Mouse (Mus musculus): ENCODE data around the gene Nap1l4. TPM values are rescaled to one million over a fixed set of nuclear protein-coding genes. Genes with fewer than 3 reads are reported as not detected.

Nap1l4 gene
- total RNA-seq, 2 experiments from 2014 or later: 112 to 117 TPM

DNA sequence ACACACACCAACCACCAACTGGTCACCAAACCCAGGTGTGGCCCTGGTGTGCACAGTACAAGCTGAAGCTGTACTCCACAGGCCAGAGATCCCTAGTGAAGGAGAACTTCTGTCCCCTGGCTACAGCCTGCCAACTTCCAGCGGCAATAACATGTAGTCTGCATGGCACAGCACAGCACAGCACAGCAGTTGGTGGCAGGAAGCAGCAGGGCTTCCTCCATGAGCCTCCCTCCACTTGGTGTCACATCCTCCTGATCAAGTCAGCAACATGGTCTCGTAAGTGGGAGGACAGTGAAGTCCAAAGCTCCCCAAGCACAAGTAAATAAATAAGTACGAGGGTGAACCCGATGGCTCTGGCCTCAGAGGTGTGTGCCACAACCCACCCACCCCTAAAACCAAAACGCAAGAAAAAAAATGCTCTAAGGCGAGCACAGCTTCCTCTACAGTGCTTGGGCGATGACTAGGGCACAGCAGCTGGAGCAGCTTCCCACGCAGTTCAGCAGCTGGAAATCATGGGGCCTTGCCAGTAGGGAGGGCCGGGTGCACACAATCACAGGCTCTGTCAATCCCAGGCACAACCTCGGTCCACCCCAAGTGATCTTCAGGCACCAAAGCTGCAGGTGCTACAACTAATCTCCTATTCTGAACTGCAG is 35.0 kb downstream of the Nap1l4 start:
- DNase-seq (ENCODE audit: extremely low spot score in 1 of 2, low spot score in 2 of 2): no peak
- no peak for TF ChIP-seq CTCF (IDR thresholded peaks at IDR 0.05)
- H3K27ac ChIP-seq: 0 out of 2 replicates have a peak overlapping the region, but pooled peaks have one; percentile 8
- H3K4me3 ChIP-seq: no peak overlapping the region
- intact Hi-C loops (cut with DNase I): no loop called here

DNA sequence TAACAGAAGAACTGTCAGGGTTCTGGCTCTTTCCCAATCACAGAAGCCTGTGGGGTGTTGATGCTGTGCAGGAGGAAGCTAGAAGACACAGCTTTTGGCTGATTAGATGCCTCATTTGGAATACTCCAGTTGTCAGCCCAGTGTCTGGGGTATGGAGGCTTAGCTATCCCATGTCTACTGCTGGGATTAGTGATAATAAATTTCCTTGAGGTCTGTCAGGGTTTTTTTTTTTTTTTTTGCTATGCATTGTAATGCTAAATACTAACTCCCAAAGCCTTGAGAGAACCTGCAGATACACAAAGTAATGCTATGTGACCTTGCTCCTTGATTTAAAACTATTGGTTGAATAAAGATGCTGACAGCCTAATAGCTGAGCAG is 37.6 kb downstream of the Nap1l4 start:
- Histone ChIP-seq H3K27ac (no peak overlapping the region), H3K4me3 (no peak overlapping the region)
- DNase-seq (ENCODE audit: extremely low spot score in 1 of 2, low spot score in 2 of 2): no peak
- intact Hi-C loops (cut with DNase I): no loop called here
- no peak for TF ChIP-seq CTCF (IDR thresholded peaks at IDR 0.05)

DNA sequence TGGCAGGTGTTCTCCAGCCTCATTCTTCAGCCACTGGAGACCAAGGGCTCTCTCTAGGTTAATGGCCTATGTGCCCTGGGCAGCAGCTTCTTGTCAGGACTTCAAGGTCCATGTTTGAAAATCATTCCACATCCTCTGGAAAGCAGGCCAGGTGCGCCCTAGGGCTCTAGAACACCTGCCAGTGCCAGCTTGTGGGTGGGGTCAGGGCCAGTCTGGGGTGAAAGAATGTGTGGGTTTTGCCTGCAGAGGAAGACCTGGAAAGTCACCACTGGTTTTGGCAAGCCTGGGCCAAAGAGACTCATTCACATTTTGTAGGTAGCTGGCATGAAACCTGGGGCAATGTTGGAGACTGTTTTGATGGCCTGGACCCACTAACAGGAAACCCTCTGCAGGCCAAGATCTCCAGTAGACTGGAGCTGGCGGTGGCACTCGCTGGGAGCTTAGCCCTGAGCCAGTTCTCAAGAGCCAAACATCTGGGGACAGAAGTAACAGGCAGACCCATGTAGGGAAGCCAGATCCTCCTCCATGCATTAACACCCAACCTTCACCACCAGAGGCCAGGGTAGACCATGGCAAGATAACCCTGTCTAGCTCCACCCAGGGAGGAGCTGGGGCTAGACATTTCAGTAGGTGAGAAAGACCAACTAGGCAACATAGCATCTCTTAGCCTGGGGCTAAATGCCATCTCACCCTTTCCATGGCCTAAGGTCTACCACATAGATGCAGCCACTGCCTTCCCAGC is 38.1 kb downstream of the Nap1l4 start:
- intact Hi-C loops (cut with DNase I): no loop called here
- DNase-seq (ENCODE audit: extremely low spot score in 1 of 2, low spot score in 2 of 2): no peak
- H3K27ac ChIP-seq: no peak overlapping the region
- no peak for TF ChIP-seq CTCF (IDR thresholded peaks at IDR 0.05)
- H3K4me3 ChIP-seq: no peak overlapping the region

DNA sequence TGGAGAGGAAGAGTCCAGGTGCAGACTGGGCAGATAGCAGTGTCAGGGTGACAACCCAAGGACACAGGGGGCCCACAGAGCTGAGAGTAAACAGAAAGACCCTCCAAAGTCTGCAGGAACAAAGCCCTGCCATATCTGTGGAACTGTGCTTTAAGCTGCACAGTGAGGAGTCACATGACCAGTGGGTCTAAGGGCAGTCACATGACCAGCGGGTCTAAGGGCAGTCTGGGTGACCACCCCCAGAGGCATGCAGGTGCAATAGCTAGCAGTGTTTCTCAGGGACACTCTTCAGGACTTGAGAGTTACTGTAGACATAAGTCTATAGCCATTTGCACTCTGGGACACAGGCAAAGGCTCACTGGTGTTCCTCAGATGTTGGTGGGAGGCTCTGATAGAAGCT is 39.3 kb downstream of the Nap1l4 start:
- no peak for TF ChIP-seq CTCF (IDR thresholded peaks at IDR 0.05)
- Histone ChIP-seq H3K4me3 (no peak overlapping the region), H3K27ac (no peak overlapping the region)
- intact Hi-C loops (cut with DNase I): no loop called here
- DNase-seq (ENCODE audit: extremely low spot score in 1 of 2, low spot score in 2 of 2): no peak

DNA sequence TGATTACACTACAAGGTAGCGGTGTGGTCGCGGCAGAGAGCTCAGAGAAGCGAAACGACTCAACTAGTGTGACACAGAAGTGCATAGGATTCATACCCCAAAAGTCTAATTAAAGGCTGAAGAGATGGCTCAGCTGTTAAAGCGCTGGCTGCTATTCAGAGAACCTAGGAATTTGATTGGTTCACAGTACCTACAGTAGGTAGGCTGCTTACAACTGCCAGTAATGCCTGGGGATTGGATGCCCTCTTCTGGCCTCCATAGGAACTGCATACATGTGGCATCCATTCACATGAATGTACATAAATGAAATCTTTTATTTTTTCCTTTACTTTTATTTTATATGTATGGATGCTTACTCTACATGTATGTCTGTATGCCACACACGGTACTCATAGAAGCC is 42.2 kb downstream of the Nap1l4 start:
- peak; percentile 82 for TF ChIP-seq CTCF (IDR thresholded peaks at IDR 0.05)
- intact Hi-C loops (cut with DNase I): loop anchor here (1.0 kb wide), 1 partner anchor 26 kb away; no protein-coding TSS in a partner anchor
- DNase-seq (ENCODE audit: extremely low spot score in 1 of 2, low spot score in 2 of 2): peak; percentile 31 to 42
- Histone ChIP-seq H3K4me3 (no peak overlapping the region), H3K27ac (no peak overlapping the region)

DNA sequence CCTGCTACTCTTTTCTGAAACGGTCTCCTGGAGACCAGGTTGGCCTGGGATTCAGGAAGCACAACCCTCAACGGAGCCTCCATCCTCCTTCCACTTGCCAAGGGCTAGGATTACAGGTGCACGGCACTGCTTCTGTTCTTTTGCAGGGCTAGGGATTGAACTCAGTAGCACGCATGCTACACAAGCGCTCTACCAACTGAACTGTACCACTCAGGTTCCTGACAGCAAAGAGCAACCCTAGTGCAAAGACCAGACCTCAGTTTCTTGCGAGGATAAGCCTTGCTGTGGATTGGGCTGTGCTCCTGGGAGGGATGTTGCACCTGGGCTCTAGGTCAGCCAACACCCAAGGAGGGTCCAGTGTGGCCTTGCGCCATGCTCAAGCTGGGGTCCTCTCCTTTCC is 42.6 kb downstream of the Nap1l4 start:
- no peak for TF ChIP-seq CTCF (IDR thresholded peaks at IDR 0.05)
- intact Hi-C loops (cut with DNase I): loop anchor here (1.0 kb wide), 1 partner anchor 26 kb away; no protein-coding TSS in a partner anchor

DNA sequence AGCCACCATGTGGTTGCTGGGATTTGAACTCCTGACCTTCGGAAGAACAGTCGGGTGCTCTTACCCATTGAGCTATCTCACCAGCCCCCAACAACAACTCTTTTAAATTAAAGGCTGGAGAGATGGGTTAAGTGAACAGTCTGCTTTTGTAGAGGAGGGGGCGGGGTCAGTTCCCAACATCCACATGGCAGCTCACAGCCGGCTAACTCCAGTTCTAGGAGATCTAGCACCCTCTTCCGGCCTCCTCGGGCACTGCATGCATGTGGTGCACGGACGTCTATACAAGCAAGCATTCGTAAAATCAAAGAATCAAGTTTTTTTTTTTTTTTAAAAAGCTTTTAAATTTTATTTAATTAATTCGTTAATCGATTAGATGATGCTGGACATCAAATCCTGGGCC is 43.1 kb downstream of the Nap1l4 start:
- Histone ChIP-seq H3K4me3 (no peak overlapping the region), H3K27ac (no peak overlapping the region)
- intact Hi-C loops (cut with DNase I): loop anchor here (1.0 kb wide), 1 partner anchor 26 kb away; no protein-coding TSS in a partner anchor
- DNase-seq (ENCODE audit: extremely low spot score in 1 of 2, low spot score in 2 of 2): peak; percentile 52 to 68
- peak; percentile 65 for TF ChIP-seq CTCF (IDR thresholded peaks at IDR 0.05)

More for the DNA sequence above, 42.6 kb downstream of the Nap1l4 start:
- Histone ChIP-seq H3K4me3 (no peak overlapping the region), H3K27ac (no peak overlapping the region)
- no peak for DNase-seq (ENCODE audit: extremely low spot score in 1 of 2, low spot score in 2 of 2)

DNA sequence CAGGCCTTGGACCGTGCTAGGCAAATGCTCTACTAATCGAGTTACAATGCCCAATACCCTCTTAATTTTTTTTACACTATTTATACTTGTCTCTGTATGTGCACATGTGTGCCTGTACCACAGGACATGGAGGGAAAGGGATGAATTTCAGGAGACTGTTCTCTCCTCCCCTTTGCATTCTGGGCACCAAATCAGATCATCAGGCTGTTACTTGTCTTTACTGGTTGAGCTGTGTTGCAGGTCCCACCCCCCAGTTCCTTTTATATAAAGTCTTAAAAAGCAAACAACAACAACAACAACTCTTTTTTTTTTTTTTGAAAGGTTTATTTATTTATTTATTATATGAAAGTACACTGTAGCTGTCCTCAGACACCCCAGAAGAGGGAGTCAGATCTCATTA is 43.5 kb downstream of the Nap1l4 start:
- no peak for TF ChIP-seq CTCF (IDR thresholded peaks at IDR 0.05)
- no peak overlapping the region for H3K27ac ChIP-seq
- H3K4me3 ChIP-seq: no peak overlapping the region
- no peak for DNase-seq (ENCODE audit: extremely low spot score in 1 of 2, low spot score in 2 of 2)
- intact Hi-C loops (cut with DNase I): no loop called here

DNA sequence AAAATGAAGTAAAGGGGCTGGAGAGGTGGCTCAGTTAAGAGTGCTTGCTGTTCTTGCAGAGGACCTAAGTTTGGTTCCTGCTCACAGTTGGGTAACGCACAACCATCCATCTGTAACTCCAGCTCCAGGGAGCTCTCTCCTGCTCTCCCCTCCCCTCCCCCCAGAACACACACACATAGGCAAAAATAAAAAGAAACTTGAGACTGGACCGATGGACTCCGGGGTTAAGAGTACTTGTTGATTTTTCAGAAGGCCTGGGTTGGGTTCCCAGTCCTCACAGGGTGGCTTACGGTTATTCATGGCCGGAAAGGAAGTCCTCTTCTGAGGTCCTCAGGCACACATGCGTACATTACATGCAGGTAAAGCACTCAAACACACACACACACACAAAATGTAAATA is 45.0 kb downstream of the Nap1l4 start:
- Histone ChIP-seq H3K27ac (no peak overlapping the region), H3K4me3 (no peak overlapping the region)
- no peak for TF ChIP-seq CTCF (IDR thresholded peaks at IDR 0.05)
- intact Hi-C loops (cut with DNase I): no loop called here
- no peak for DNase-seq (ENCODE audit: extremely low spot score in 1 of 2, low spot score in 2 of 2)

DNA sequence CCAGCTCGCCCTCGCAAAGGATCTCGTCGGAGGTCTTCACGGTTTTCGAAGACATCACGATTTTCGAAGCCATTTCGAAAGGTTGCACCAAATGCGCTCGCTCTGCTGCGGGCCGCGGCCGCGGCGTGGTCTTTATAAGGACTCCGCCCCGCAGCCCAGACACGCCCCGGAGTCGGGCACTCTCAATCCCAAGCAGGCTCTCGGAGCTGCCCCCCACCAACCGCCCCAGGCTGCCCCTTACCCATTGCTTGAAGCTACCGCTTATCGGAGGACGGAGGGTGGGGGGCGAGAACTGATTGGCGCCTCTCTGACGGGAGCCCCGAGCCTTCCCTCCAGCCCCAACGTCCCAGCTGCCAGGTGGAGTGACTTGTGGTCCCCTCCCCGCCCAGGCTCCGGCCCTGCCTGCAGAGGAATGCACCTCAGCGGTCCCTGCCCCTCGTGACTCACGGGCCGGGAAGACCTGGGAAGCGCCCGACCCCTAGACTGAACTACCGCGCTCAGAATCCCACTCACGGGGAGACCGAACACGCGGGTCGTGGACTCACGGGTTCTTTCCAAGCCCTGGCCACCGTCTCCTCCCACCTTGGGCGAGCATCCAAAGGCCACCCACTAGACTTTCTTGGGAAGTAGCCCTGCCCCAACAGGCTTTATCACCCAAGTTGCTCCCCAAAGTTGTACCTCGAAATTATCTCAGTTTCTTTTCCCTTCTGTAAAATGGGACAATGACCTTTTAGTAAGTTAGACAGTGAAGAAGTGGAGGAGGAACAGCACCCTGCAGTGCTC is 46.3 kb downstream of the Nap1l4 start, which contains the start of gene Phlda2:
Gene Phlda2, minus strand, starts transcription at position 733 of the 783 bp plus-strand sequence.
- DNase-seq (ENCODE audit: extremely low spot score in 1 of 2, low spot score in 2 of 2): no peak
- Histone ChIP-seq H3K4me3 (peak within 1 kb of the TSS; percentile 38), H3K27ac (no peak within 1 kb of the TSS)
- no peak for TF ChIP-seq CTCF (IDR thresholded peaks at IDR 0.05)
- intact Hi-C loops (cut with DNase I): no loop called here

DNA sequence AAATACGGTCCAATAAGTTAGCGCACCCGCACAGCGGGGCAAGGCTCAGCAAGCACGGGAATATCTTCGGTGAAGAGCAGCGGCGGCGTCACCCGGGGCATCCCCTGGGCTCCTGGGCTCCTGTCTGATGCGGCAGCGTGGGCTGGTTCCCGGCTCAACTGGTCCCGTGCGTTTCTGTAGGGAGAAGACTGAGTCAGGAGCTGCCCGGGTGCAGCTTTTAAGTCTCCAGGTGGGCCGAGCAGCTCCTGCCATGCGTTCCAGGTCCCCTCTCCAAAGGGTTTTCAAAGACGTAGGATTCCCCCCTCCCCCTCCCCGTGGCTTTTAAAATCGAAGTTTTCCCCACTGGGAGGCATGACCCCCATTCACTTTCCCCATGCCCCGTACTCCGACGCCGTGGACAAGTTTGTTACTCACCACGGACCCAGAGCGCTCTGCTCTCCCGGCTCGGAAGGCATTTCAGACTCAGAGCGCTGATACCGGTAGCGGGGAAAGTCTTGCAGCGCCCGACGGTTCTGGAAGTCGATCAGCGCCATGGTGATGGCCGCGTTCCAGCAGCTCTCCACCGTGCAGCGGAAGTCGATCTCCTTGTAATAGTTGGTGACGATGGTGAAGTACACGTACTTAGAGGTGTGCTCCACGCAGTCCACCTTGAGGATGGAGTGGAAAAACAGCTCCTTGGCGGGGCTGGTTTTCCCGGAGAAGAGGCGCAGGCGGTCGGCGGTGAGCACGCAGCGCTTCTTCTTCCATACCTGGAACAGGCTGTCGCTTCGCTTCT is 47.1 kb downstream of the Nap1l4 start:
- Histone ChIP-seq H3K27ac (no peak overlapping the region), H3K4me3 (peak overlapping the region; percentile 38)
- intact Hi-C loops (cut with DNase I): no loop called here
- peak; percentile 19 to 32 for DNase-seq (ENCODE audit: extremely low spot score in 1 of 2, low spot score in 2 of 2)
- TF ChIP-seq CTCF (IDR thresholded peaks at IDR 0.05): no peak

All from left cerebral cortex, adult 2 months (tissue).